Mouse (Mus musculus): ENCODE results near the gene Mast1.

GRCm38 (mm10) chr8:84973079-84973478 is 35.9 kb upstream of the Mast1 start:
- TF ChIP-seq GATA1 (IDR thresholded peaks at IDR 0.05; ENCODE audit: low read length) (no peak), TAL1 (IDR thresholded peaks at IDR 0.05; ENCODE audit: low read length) (no peak)

Data from erythroblast, embryonic 14.5 days (primary cell).